Mouse (Mus musculus): Measurements from ENCODE around the gene Olfr195.
"Not testable (repeated sequence)": the region's sequence is repeated elsewhere in the genome, so short reads cannot be mapped to it uniquely, and the experiment has no call there.

The Olfr195 gene

GRCm38 (mm10) chr16:59146746-59147145, at the start of gene Olfr195:
Olfr195 (plus strand) TSS chr16:59147046.
- no peak for DNase-seq (ENCODE audit: extremely low spot score, low spot score)

DNA sequence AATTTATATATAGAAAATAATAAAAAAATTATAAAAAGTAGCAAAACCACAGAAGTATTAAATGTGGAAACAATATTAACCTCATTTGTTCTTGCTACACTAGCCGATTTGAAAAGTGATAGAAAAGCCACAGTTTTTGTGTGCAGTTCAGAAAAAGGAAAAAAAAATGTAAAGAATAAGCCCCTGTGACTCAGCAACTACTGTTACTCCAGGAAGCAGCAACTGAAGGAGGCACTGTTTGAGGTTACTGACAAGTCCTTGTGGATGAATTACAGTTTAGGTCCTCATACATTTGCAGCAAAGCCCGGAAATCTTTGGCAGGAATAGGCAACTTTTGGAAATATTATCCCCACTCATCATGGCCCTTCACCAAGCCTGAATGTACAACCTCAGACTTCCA, 41.5 kb upstream of the Olfr195 start:
- no peak for DNase-seq (ENCODE audit: extremely low spot score, low spot score)

DNA sequence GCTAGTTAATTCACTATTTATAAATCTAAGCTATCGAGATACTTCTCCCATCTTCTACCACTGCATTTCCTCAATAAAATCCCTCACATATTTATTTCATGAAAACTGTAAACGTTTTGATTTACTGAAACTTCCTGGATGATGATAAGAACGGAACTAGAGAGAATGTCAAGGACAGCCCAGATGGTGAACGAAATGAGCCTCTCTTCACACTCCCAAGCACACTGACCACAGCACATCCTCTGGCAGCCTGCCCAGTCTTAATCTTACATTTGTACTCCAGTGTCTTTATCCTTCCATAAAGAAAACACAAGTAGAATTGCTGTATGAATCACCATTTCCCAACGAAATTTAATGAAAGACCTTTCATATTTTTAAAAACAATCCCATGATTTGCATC, 38.3 kb upstream of the Olfr195 start:
- DNase-seq (ENCODE audit: extremely low spot score, low spot score): not testable (repeated sequence)

- DNase-seq (ENCODE audit: extremely low spot score, low spot score): no peak
Measured at GRCm38 (mm10) chr16:59111781-59112180, 35.1 kb upstream of the Olfr195 start, which contains the start of gene Olfr193. Olfr193 (minus strand) TSS chr16:59111881.

DNA sequence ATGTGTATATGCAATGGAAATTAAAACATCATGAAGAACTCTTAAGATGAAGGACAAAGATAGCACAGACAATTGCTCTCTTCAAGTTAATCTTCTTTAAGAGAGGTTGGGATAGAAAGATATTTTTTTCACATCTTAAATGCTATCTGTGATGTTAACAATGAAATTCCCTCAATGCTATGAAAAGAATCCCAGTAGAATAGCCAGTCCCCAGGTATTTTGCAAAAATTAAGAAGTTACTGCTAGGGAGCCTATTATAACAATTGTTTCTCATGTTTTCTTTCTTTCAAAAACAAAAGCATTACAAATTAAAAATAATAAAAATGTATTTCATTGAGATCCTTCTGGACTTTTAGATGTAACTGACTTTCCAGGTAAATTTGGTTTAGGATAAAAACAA, 25.9 kb upstream of the Olfr195 start, which contains the start of gene Olfr194:
TSS of gene Olfr194 (minus strand) at position 101 of the 400 bp plus-strand sequence.
- no peak for DNase-seq (ENCODE audit: extremely low spot score, low spot score)

- no peak for DNase-seq (ENCODE audit: extremely low spot score, low spot score)
Measured at GRCm38 (mm10) chr16:59130740-59131139, 16.1 kb upstream of the Olfr195 start.

DNA sequence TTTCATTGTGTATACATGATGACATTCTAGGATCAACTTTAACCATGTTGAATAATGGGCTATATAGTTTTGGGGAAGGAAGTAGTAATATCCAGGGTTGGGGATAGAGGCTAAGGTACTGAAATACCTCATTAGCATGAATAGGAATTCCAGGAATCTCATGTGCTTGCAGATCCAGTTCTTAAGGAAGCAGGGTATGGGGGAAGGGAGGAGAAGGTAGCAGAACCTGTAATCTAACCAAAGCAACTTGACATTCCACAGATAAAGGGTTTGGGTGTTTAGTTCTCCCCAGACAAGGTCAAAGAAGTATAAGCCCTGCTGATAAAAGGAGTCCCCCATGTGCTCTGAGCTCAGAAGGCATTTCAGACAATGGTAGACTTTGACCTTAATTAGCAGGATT, 5.7 kb upstream of the Olfr195 start:
- no peak for DNase-seq (ENCODE audit: extremely low spot score, low spot score)

- no peak for DNase-seq (ENCODE audit: extremely low spot score, low spot score)
Measured at GRCm38 (mm10) chr16:59151996-59152395, 5.2 kb downstream of the Olfr195 start.

DNA sequence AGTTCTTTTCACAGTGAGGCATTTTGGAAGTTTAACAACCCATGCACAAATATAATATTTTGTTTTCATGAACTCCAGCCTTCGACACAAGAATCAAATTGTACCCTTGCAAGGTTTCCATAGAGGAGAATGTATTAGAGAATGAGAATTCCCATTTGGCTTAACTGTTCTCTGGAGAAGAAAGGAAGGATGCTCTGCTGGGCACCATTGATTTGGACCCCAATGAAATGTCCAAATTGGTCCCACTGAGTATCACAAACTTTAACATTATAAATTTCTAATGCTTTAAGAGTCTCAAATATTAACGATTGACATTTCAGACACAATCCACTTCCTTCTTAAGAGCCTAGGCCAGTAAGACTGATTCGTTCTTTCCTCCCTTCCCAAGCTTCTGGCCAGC, 23.5 kb downstream of the Olfr195 start, which contains the start of gene Olfr196:
TSS of gene Olfr196 (minus strand) at position 101 of the 400 bp plus-strand sequence.
- no peak for DNase-seq (ENCODE audit: extremely low spot score, low spot score)
